Mouse (Mus musculus): ENCODE results near the gene Isl2.

DNA sequence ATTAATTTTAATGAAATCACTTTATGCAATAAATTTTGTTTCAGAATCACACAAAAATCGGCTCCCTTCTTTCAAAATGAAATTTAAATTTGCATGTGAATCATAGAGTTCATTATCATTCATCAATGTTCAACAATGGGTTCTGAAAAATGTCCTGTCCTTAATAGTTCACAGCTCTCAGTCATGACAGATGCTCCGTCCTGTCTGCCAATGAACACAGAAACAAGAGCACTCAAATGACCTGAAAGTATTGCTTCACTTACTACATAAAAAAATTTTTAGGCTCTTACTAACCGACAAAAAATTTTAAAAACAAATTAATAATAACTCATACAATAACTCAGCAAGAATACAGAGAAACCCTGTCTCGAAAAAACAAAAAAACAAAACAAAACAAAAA lies 29.8 kb upstream of the Isl2 start:
- TF ChIP-seq CTCF (IDR thresholded peaks at IDR 0.05; ENCODE audit: low read depth, low read length) (no peak), TAL1 (conservative IDR thresholded peaks at IDR 0.05; ENCODE audit: low read depth, low read length) (no peak), GATA1 (IDR thresholded peaks at IDR 0.05; ENCODE audit: borderline replicate concordance, low read length) (no peak), GATA2 (IDR thresholded peaks at IDR 0.05; ENCODE audit: borderline replicate concordance, low read depth, low read length) (no peak), POLR2AphosphoS5 (IDR thresholded peaks at IDR 0.05; ENCODE audit: insufficient replicate concordance, low read depth, low read length) (no peak)
